Mouse (Mus musculus): ENCODE results near the gene Gm1043.

- TF ChIP-seq CTCF (IDR thresholded peaks at IDR 0.05; ENCODE audit: extremely low read depth, insufficient read depth, insufficient read length, insufficient replicate concordance) = no peak
- no peak for TF ChIP-seq POLR2A (IDR thresholded peaks at IDR 0.05; ENCODE audit: low read depth, low read length)
These were observed 20.4 kb upstream of the Gm1043 start for GRCm38 (mm10) chr5:37064454-37065449.
